Mouse (Mus musculus): ENCODE results near the gene Sec14l1. TPM values are rescaled to one million over a fixed set of nuclear protein-coding genes. Genes with fewer than 3 reads are reported as not detected.

Gene Sec14l1
- polyA plus RNA-seq, 1 experiment from 2014 or later, result 41.1 TPM

- Histone ChIP-seq H3K4me3 (ENCODE audit: low read depth, low read length) (no peak overlapping the region), H3K36me3 (ENCODE audit: control insufficient read depth, insufficient read depth, low read length) (peaks cover 42% of the 10 kb centered on the region), H3K9ac (replicated peaks; ENCODE audit: low read depth, low read length) (no peak overlapping the region), H3K4me2 (replicated peaks; ENCODE audit: low read depth, low read length) (no peak overlapping the region), H3K4me1 (ENCODE audit: control insufficient read depth, insufficient read depth, low read length) (no peaks in the 10 kb centered on the region), H3K9me3 (ENCODE audit: control insufficient read depth, low read depth, low read length) (no peaks in the 10 kb centered on the region), H3K27ac (ENCODE audit: low read length) (no peak overlapping the region), H3K27me3 (ENCODE audit: control insufficient read depth, insufficient read depth, low read length) (no peaks in the 10 kb centered on the region)
- 68% methylated on average over 4 of the region's 4 CpGs for WGBS
- ATAC-seq (ENCODE audit: insufficient number of reproducible peaks, insufficient read depth, low FRiP score, low read depth), result no peak
Observed at GRCm38 (mm10) chr11:117142507-117142906, 27.5 kb downstream of the Sec14l1 start.

DNA sequence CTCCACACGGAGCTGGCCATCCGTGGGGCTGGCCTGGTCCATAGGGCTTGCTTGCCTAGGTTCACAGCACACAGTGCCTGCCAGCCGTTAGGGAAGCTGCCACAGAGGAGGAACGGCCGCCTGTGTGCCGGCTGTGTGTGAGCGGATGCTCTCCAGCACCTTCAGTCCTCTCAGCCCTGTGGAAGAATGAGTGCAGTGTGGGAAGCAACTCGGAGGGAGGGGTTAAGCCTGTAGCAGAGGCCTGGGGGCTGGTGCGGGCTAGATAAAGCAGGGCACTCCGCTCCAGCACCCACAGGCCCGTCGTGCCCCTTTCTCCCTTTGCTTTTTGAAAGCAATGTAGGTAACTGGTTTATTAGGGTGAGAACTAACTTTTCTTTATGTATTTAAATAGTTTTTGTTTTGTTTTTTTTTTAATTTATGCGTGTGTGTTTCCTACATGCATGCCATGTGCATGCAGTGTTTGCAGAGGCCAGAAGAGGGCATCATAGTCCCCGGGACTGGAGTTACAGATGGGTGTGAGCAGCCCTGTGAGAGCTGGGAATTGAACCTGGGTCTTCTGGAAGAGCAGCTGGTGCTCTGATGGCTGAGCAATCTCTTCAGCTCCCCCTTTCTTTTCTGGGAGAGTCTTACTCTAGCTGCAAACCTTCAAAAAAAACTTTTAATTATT is 30.6 kb downstream of the Sec14l1 start:
- H3K9ac ChIP-seq (replicated peaks; ENCODE audit: low read depth, low read length), result no peak overlapping the region
- H3K4me3 ChIP-seq (ENCODE audit: low read depth, low read length), result no peak overlapping the region
- no peak overlapping the region for H3K27ac ChIP-seq (ENCODE audit: low read length)
- no peak for ATAC-seq (ENCODE audit: insufficient number of reproducible peaks, insufficient read depth, low FRiP score, low read depth)
- H3K4me2 ChIP-seq (replicated peaks; ENCODE audit: low read depth, low read length), result no peak overlapping the region
- WGBS, result 89% methylated on average over 14 of the region's 14 CpGs
- peaks cover 72% of the 10 kb centered on the region for H3K36me3 ChIP-seq (ENCODE audit: control insufficient read depth, insufficient read depth, low read length)
- no peaks in the 10 kb centered on the region for H3K4me1 ChIP-seq (ENCODE audit: control insufficient read depth, insufficient read depth, low read length)
- no peaks in the 10 kb centered on the region for H3K27me3 ChIP-seq (ENCODE audit: control insufficient read depth, insufficient read depth, low read length)
- no peaks in the 10 kb centered on the region for H3K9me3 ChIP-seq (ENCODE audit: control insufficient read depth, low read depth, low read length)

GRCm38 (mm10) chr11:117146118-117146506 is 31.1 kb downstream of the Sec14l1 start:
- no peaks in the 10 kb centered on the region for H3K9me3 ChIP-seq (ENCODE audit: control insufficient read depth, low read depth, low read length)
- H3K4me2 ChIP-seq (replicated peaks; ENCODE audit: low read depth, low read length), result no peak overlapping the region
- H3K4me1 ChIP-seq (ENCODE audit: control insufficient read depth, insufficient read depth, low read length), result no peaks in the 10 kb centered on the region
- H3K4me3 ChIP-seq (ENCODE audit: low read depth, low read length), result no peak overlapping the region
- no peak overlapping the region for H3K9ac ChIP-seq (replicated peaks; ENCODE audit: low read depth, low read length)
- ATAC-seq (ENCODE audit: insufficient number of reproducible peaks, insufficient read depth, low FRiP score, low read depth), result no peak
- H3K27me3 ChIP-seq (ENCODE audit: control insufficient read depth, insufficient read depth, low read length), result no peaks in the 10 kb centered on the region
- H3K27ac ChIP-seq (ENCODE audit: low read length), result no peak overlapping the region
- peaks cover 78% of the 10 kb centered on the region for H3K36me3 ChIP-seq (ENCODE audit: control insufficient read depth, insufficient read depth, low read length)
- WGBS, result 91% methylated on average over 6 of the region's 6 CpGs

- Histone ChIP-seq H3K4me2 (replicated peaks; ENCODE audit: low read depth, low read length) (no peak overlapping the region), H3K27me3 (ENCODE audit: control insufficient read depth, insufficient read depth, low read length) (no peaks in the 10 kb centered on the region), H3K4me3 (ENCODE audit: low read depth, low read length) (no peak overlapping the region), H3K9ac (replicated peaks; ENCODE audit: low read depth, low read length) (no peak overlapping the region), H3K9me3 (ENCODE audit: control insufficient read depth, low read depth, low read length) (no peaks in the 10 kb centered on the region), H3K4me1 (ENCODE audit: control insufficient read depth, insufficient read depth, low read length) (no peaks in the 10 kb centered on the region), H3K27ac (ENCODE audit: low read length) (no peak overlapping the region), H3K36me3 (ENCODE audit: control insufficient read depth, insufficient read depth, low read length) (peaks cover 84% of the 10 kb centered on the region)
- WGBS, result 66% methylated on average over 24 of the region's 24 CpGs
- ATAC-seq (ENCODE audit: insufficient number of reproducible peaks, insufficient read depth, low FRiP score, low read depth), result no peak
Observed at GRCm38 (mm10) chr11:117146776-117147536, 32.0 kb downstream of the Sec14l1 start.

DNA sequence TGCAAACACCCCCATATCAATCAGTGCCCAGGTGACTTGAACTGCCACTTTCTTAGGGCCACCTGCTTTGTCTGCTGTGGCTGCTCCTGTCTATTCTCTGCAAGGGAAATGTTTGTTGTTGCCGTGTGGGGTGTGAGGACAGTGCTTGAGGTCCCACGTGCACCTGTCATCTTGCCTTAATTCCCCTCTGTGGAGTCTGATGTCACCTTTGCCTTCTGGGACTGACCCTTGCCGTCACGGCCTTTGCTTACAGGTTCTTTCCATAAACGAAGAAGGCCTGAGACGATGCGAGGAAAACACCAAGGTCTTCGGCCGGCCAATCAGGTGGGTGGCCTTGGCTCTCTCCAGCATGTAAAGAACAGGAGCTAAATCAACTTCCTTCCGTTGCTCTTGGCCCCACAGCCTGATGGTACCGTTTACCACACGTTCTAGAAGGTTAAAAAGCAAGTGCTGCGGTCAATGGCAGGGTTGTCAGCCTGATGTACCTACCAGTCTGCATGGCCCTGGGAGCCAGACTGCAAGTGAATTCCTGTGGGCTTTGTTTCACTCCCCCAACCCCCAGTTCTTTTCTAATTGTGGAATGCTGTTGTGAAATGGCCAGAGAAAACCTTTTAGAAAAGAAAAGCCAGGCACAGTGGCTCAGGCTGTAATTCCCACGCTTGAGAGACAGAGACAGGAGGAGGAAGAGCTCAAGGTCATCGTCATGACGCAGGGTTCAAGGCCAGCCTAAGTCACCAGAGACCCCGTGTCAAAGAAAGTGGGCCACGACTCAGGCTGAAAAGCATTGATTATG is 34.1 kb downstream of the Sec14l1 start:
- Histone ChIP-seq H3K4me1 (ENCODE audit: control insufficient read depth, insufficient read depth, low read length) (0 out of 2 replicates have a peak, but pooled peaks cover 3% of the 10 kb centered on the region), H3K36me3 (ENCODE audit: control insufficient read depth, insufficient read depth, low read length) (peaks cover 77% of the 10 kb centered on the region), H3K27ac (ENCODE audit: low read length) (no peak overlapping the region), H3K4me2 (replicated peaks; ENCODE audit: low read depth, low read length) (no peak overlapping the region), H3K9me3 (ENCODE audit: control insufficient read depth, low read depth, low read length) (no peaks in the 10 kb centered on the region), H3K27me3 (ENCODE audit: control insufficient read depth, insufficient read depth, low read length) (no peaks in the 10 kb centered on the region), H3K4me3 (ENCODE audit: low read depth, low read length) (no peak overlapping the region), H3K9ac (replicated peaks; ENCODE audit: low read depth, low read length) (no peak overlapping the region)
- no peak for ATAC-seq (ENCODE audit: insufficient number of reproducible peaks, insufficient read depth, low FRiP score, low read depth)
- 80% methylated on average over 18 of the region's 18 CpGs for WGBS

GRCm38 (mm10) chr11:117150467-117150966 is 35.5 kb downstream of the Sec14l1 start:
- Histone ChIP-seq H3K9me3 (ENCODE audit: control insufficient read depth, low read depth, low read length) (no peaks in the 10 kb centered on the region), H3K36me3 (ENCODE audit: control insufficient read depth, insufficient read depth, low read length) (peaks cover 77% of the 10 kb centered on the region), H3K27ac (ENCODE audit: low read length) (no peak overlapping the region), H3K27me3 (ENCODE audit: control insufficient read depth, insufficient read depth, low read length) (no peaks in the 10 kb centered on the region), H3K4me1 (ENCODE audit: control insufficient read depth, insufficient read depth, low read length) (0 out of 2 replicates have a peak, but pooled peaks cover 3% of the 10 kb centered on the region), H3K4me3 (ENCODE audit: low read depth, low read length) (no peak overlapping the region), H3K4me2 (replicated peaks; ENCODE audit: low read depth, low read length) (no peak overlapping the region), H3K9ac (replicated peaks; ENCODE audit: low read depth, low read length) (no peak overlapping the region)
- WGBS, result 79% methylated on average over 9 of the region's 9 CpGs
- ATAC-seq (ENCODE audit: insufficient number of reproducible peaks, insufficient read depth, low FRiP score, low read depth), result no peak

DNA sequence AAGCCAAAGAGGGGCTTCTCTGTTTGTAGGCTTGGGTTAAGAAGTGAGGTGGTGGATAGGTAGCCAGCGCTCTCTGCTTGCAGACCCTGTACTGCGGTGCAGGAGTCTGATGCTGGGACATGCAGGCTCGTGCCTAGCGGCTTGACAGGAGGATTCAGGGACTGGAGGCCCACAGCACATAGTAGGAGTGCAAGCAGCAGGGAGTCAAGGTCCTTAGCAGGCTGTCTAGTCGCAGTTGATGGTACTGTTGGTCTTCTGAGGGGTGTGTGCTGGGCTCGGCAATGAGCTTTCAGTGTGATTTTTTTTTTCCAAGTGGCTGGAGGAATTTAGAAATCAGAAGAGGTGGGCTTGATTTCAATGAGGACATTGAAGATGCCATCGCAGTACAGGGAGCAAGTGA is 36.5 kb downstream of the Sec14l1 start:
- Histone ChIP-seq H3K4me2 (replicated peaks; ENCODE audit: low read depth, low read length) (no peak overlapping the region), H3K36me3 (ENCODE audit: control insufficient read depth, insufficient read depth, low read length) (peaks cover 76% of the 10 kb centered on the region), H3K4me1 (ENCODE audit: control insufficient read depth, insufficient read depth, low read length) (peaks cover 9% of the 10 kb centered on the region; the same call in 1 of the 2 replicates), H3K27ac (ENCODE audit: low read length) (no peak overlapping the region), H3K9ac (replicated peaks; ENCODE audit: low read depth, low read length) (no peak overlapping the region), H3K27me3 (ENCODE audit: control insufficient read depth, insufficient read depth, low read length) (no peaks in the 10 kb centered on the region), H3K4me3 (ENCODE audit: low read depth, low read length) (no peak overlapping the region), H3K9me3 (ENCODE audit: control insufficient read depth, low read depth, low read length) (no peaks in the 10 kb centered on the region)
- 94% methylated on average over 7 of the region's 7 CpGs for WGBS
- no peak for ATAC-seq (ENCODE audit: insufficient number of reproducible peaks, insufficient read depth, low FRiP score, low read depth)

GRCm38 (mm10) chr11:117152541-117152940 is 37.6 kb downstream of the Sec14l1 start:
- Histone ChIP-seq H3K36me3 (ENCODE audit: control insufficient read depth, insufficient read depth, low read length) (peaks cover 75% of the 10 kb centered on the region), H3K9ac (replicated peaks; ENCODE audit: low read depth, low read length) (no peak overlapping the region)
- 86% methylated on average over 6 of the region's 6 CpGs for WGBS

More at GRCm38 (mm10) chr11:117152541-117152940, 37.6 kb downstream of the Sec14l1 start:
- H3K27ac ChIP-seq (ENCODE audit: low read length), result no peak overlapping the region
- H3K27me3 ChIP-seq (ENCODE audit: control insufficient read depth, insufficient read depth, low read length), result no peaks in the 10 kb centered on the region
- H3K4me2 ChIP-seq (replicated peaks; ENCODE audit: low read depth, low read length), result no peak overlapping the region
- H3K4me1 ChIP-seq (ENCODE audit: control insufficient read depth, insufficient read depth, low read length), result peaks cover 9% of the 10 kb centered on the region; the same call in 1 of the 2 replicates
- no peak for ATAC-seq (ENCODE audit: insufficient number of reproducible peaks, insufficient read depth, low FRiP score, low read depth)
- H3K4me3 ChIP-seq (ENCODE audit: low read depth, low read length), result no peak overlapping the region
- H3K9me3 ChIP-seq (ENCODE audit: control insufficient read depth, low read depth, low read length), result no peaks in the 10 kb centered on the region

Data from stomach, embryonic 14.5 days (tissue).